Comparison of ENCODE assay signal across 14 mouse cellular contexts in the genomic region with DNA sequence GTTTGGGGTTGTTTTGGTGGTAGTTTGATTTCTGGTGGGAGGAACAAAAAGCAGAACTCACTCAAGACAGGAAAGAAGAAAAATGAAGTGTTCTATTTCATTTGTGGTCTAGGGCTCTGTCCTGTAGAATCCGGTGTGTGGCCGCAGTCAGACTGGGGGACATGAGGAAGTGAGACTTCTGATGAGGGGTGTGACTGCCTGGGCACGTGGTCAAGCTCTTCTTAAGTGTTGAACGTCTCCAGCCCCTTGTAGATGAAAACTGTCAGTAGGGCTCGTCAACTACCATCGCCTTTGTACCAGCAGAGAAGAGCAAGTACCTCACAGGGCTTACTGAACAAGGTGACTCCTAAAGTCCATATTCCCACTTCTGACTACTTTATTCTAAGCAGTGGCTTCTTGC. TPM values are rescaled to one million over a fixed set of nuclear protein-coding genes. Genes with fewer than 3 reads are reported as not detected.
DNase-seq lines count a peak whose midpoint lies in the region.
"Had no signal": no experiment of that assay in that cellular context is flagged by ENCODE, and none has a peak within 500 bp of the region (broad histone marks: within the 10 kb centered on the region; RNA-seq: fewer than 3 reads in every experiment).

No protein-coding gene starts in this region.

- H3K27ac ChIP-seq in brown adipose tissue, adult 24 weeks (replicated peaks; ENCODE audit: low read depth, low read length), result peak overlapping the region; percentile 41; the same call in 1 of the 2 replicates
- H3K27ac ChIP-seq in macrophage, result peak overlapping the region; percentile 91
- H3K27ac ChIP-seq: embryonic facial prominence, embryonic 10.5 days; heart, adult 2 months; left cerebral cortex, adult 2 months had no signal

- DNase-seq in lung, adult 18-20 months, result peak; percentile 31 to 42
- DNase-seq in lung, postnatal 14 days, result no peak
- DNase-seq in spleen, postnatal 36 days (ENCODE audit: low spot score in 2 of 2), result peak; percentile 82 to 86
- DNase-seq in thymus, postnatal 4 days, result no peak
- no peak for DNase-seq in gastrocnemius, postnatal 36 days
- DNase-seq: adrenal gland, adult 8-10 months; cerebellum, adult 11-12 months; kidney, postnatal 4 days; thymus, postnatal 14 days had no signal

- 0% methylated on average over 6 of the region's 6 CpGs for WGBS in macrophage (ENCODE audit: missing documents)

- H3K36me3 ChIP-seq in macrophage (ENCODE audit: inconsistent target), result peaks cover 32% of the 10 kb centered on the region

- H3K79me2 ChIP-seq in macrophage (ENCODE audit: inconsistent target), result no peaks in the 10 kb centered on the region

- intact Hi-C loops in gastrocnemius, postnatal 36 days (cut with DNase I), result loop anchor here (5.0 kb wide), 1 partner anchor 40 kb away; the partner anchor contains the start of gene Lin9

- H3K4me3 ChIP-seq in brown adipose tissue, adult 24 weeks (ENCODE audit: insufficient read depth, low read depth, low read length), result no peak overlapping the region
- H3K4me3 ChIP-seq in macrophage (ENCODE audit: inconsistent target), result no peak overlapping the region
- H3K4me3 ChIP-seq: embryonic facial prominence, embryonic 10.5 days; heart, adult 2 months; left cerebral cortex, adult 2 months had no signal

- H3K4me1 ChIP-seq in brown adipose tissue, adult 24 weeks (ENCODE audit: control insufficient read depth, insufficient read depth, insufficient read length, low read length), result peaks cover 30% of the 10 kb centered on the region
- H3K4me1 ChIP-seq: embryonic facial prominence, embryonic 10.5 days had no signal

RNA-seq across cellular contexts. Expression of gene Parp1, which starts 33.1 kb away (rescaled TPM):
- polyA plus RNA-seq in brown adipose tissue, adult 24 weeks (2012; ENCODE audit: insufficient read depth, insufficient read length, missing spikeins), result 53.1 and 67.8 TPM in 2 replicates
- total RNA-seq in macrophage (2018; cell fraction: chromatin; rRNA removed), result 100 to 1,000 TPM in 8 of 26 experiments, 10 to 100 TPM in 18; 13.0 to 151 (median 59.1) TPM
- 10 to 100 TPM; 45.6 to 81.5 (median 63.4) TPM for total RNA-seq in macrophage (2018; cell fraction: cytosol; rRNA removed)
- 100 to 1,000 TPM in 1 of 26 experiments, 10 to 100 TPM in 25; 22.6 to 124 (median 45.1) TPM for total RNA-seq in macrophage (2018; cell fraction: nucleus; rRNA removed)
- polyA plus RNA-seq in macrophage (2018), result 56.6 to 110 TPM (median 59.5 TPM) in 3 replicates
- total RNA-seq in gastrocnemius, postnatal 36 days (2021), result 10 to 100 TPM; 59.3 to 62.7 TPM

RNA-seq across cellular contexts. Expression of gene Lin9, which starts 39.1 kb away (rescaled TPM):
- 3.4 and 5.9 TPM in 2 replicates for polyA plus RNA-seq in brown adipose tissue, adult 24 weeks (2012; ENCODE audit: insufficient read depth, insufficient read length, missing spikeins)
- 10 to 100 TPM; 18.8 to 58.4 (median 31.6) TPM for total RNA-seq in macrophage (2018; cell fraction: chromatin; rRNA removed)
- 10 to 100 TPM in 4 of 26 experiments, 1 to 10 TPM in 22; 5.3 to 10.4 (median 8.3) TPM for total RNA-seq in macrophage (2018; cell fraction: cytosol; rRNA removed)
- total RNA-seq in macrophage (2018; cell fraction: nucleus; rRNA removed), result 10 to 100 TPM in 24 of 26 experiments, 1 to 10 TPM in 2; 9.1 to 41.2 (median 20.7) TPM
- 7.8 to 13.0 TPM (median 9.6 TPM) in 3 replicates for polyA plus RNA-seq in macrophage (2018)
- total RNA-seq in gastrocnemius, postnatal 36 days (2021), result 1 to 10 TPM; 3.5 to 3.6 TPM

Comparison
In these comparisons a context has a peak if more than half of its experiments do, and no peak if none do; other contexts are left out.
1. DNase-seq: peak in lung, adult 18-20 months (2 of 2) and spleen, postnatal 36 days (2 of 2); none in lung, postnatal 14 days (single experiment), thymus, postnatal 4 days (single experiment) and gastrocnemius, postnatal 36 days (0 of 2).